Mouse (Mus musculus) fibroblast of lung, adult 2 months (primary cell): Measurements from ENCODE around the gene Ccdc144b.

ENCODE experiments used
- DNase-seq: peaks from one replicate; pipeline ENCODE4 v3.0.0-alpha.2; 2011; ENCODE audit warnings: low read depth

The Ccdc144b gene

GRCm38 (mm10) chr3:36025732-36026131 is 27.6 kb downstream of the Ccdc144b start:
- no peak for DNase-seq

- DNase-seq = no peak
Measured at GRCm38 (mm10) chr3:36011239-36011638, 42.1 kb downstream of the Ccdc144b start.

GRCm38 (mm10) chr3:36008411-36009154 is 44.8 kb downstream of the Ccdc144b start:
- DNase-seq = no peak

- no peak for DNase-seq
Measured at GRCm38 (mm10) chr3:36004028-36004895, 49.1 kb downstream of the Ccdc144b start.

- DNase-seq = peak; percentile 92
Measured at GRCm38 (mm10) chr3:36000275-36001239, 52.8 kb downstream of the Ccdc144b start, which contains the start of gene Mccc1. Mccc1 (minus strand) TSS chr3:36000678.

- no peak for DNase-seq
Measured at GRCm38 (mm10) chr3:35994552-35995531, 58.5 kb downstream of the Ccdc144b start.

- no peak for DNase-seq
Measured at GRCm38 (mm10) chr3:35990715-35991114, 62.6 kb downstream of the Ccdc144b start.

GRCm38 (mm10) chr3:35988031-35988430 is 65.3 kb downstream of the Ccdc144b start:
- DNase-seq = no peak

GRCm38 (mm10) chr3:35986266-35986665 is 67.1 kb downstream of the Ccdc144b start:
- DNase-seq = no peak

GRCm38 (mm10) chr3:35973551-35973950 is 79.8 kb downstream of the Ccdc144b start:
- peak; percentile 4 for DNase-seq

GRCm38 (mm10) chr3:35972985-35973384 is 80.4 kb downstream of the Ccdc144b start:
- no peak for DNase-seq

GRCm38 (mm10) chr3:35971149-35971548 is 82.2 kb downstream of the Ccdc144b start:
- no peak for DNase-seq

GRCm38 (mm10) chr3:35970441-35970840 is 82.9 kb downstream of the Ccdc144b start:
- DNase-seq = no peak

- DNase-seq = no peak
Measured at GRCm38 (mm10) chr3:35967366-35967921, 85.9 kb downstream of the Ccdc144b start.

- no peak for DNase-seq
Measured at GRCm38 (mm10) chr3:35966493-35966892, 86.9 kb downstream of the Ccdc144b start.

- no peak for DNase-seq
Measured at GRCm38 (mm10) chr3:35964928-35965327, 88.4 kb downstream of the Ccdc144b start.

- DNase-seq = no peak
Measured at GRCm38 (mm10) chr3:35963921-35964320, 89.4 kb downstream of the Ccdc144b start.

- no peak for DNase-seq
Measured at GRCm38 (mm10) chr3:35963401-35963800, 89.9 kb downstream of the Ccdc144b start.

GRCm38 (mm10) chr3:35962967-35963366 is 90.4 kb downstream of the Ccdc144b start:
- no peak for DNase-seq
